21 mouse cellular contexts compared by ENCODE assay signal in genomic region chr16:91187662-91188061, GRCm38 (mm10). TPM values are rescaled to one million over a fixed set of nuclear protein-coding genes. Genes with fewer than 3 reads are reported as not detected.
DNase-seq lines count a peak whose midpoint lies in the region; ATAC-seq and TF ChIP-seq lines count a peak whose summit lies in the region.
"Had no signal": no experiment of that assay in that cellular context is flagged by ENCODE, and none has a peak within 500 bp of the region (broad histone marks: within the 10 kb centered on the region; RNA-seq: fewer than 3 reads in every experiment).

No protein-coding gene starts in this region.

- H3K4me2 ChIP-seq in forebrain, embryonic 12.5 days: no peak overlapping the region
- H3K4me2 ChIP-seq in intestine, embryonic 16.5 days (ENCODE audit: low read depth, low read length): no peak overlapping the region
- H3K4me2 ChIP-seq in intestine, embryonic 15.5 days (replicated peaks): no peak overlapping the region
- peak overlapping the region; percentile 35; the same call in 1 of the 2 replicates for H3K4me2 ChIP-seq in intestine, postnatal 0 days (replicated peaks; ENCODE audit: low read depth)
- H3K4me2 ChIP-seq in kidney, embryonic 14.5 days (replicated peaks; ENCODE audit: low read depth, low read length): no peak overlapping the region

- no peak overlapping the region for H3K4me3 ChIP-seq in forebrain, embryonic 10.5 days
- no peak overlapping the region for H3K4me3 ChIP-seq in forebrain, embryonic 12.5 days (replicated peaks)
- no peak overlapping the region for H3K4me3 ChIP-seq in intestine, embryonic 16.5 days (ENCODE audit: low read length)
- no peak overlapping the region for H3K4me3 ChIP-seq in intestine, embryonic 15.5 days (replicated peaks)
- no peak overlapping the region for H3K4me3 ChIP-seq in intestine, postnatal 0 days (ENCODE audit: low read depth, low read length)
- no peak overlapping the region; the same call in 1 of the 2 replicates for H3K4me3 ChIP-seq in small intestine, adult 2 months (ENCODE audit: low read depth, low read length)
- no peak overlapping the region for H3K4me3 ChIP-seq in kidney, embryonic 14.5 days (ENCODE audit: low read length)

- ATAC-seq in forebrain, embryonic 12.5 days (ENCODE audit: low FRiP score): no peak
- peak; percentile 60; the same call in 1 of the 2 replicates for ATAC-seq in intestine, embryonic 16.5 days
- no peak for ATAC-seq in intestine, embryonic 15.5 days
- ATAC-seq in intestine, postnatal 0 days: peak; percentile 74
- no peak for ATAC-seq in kidney, embryonic 14.5 days (ENCODE audit: low FRiP score, low TSS enrichment)
- ATAC-seq: activated CD4-positive, CD25-positive, alpha-beta regulatory T cell, adult 4 months; CD4-positive, CD25-positive, alpha-beta regulatory T cell, adult 4 months; Patski had no signal

- no peak for TF ChIP-seq POLR2A in small intestine, adult 2 months (IDR thresholded peaks at IDR 0.05; ENCODE audit: low read depth, low read length)

- H3K9me3 ChIP-seq in forebrain, embryonic 10.5 days: no peaks in the 10 kb centered on the region; the same call in none of the 2 replicates
- H3K9me3 ChIP-seq in forebrain, embryonic 12.5 days: no peaks in the 10 kb centered on the region; the same call in 1 of the 2 replicates
- no peaks in the 10 kb centered on the region; the same call in 1 of the 2 replicates for H3K9me3 ChIP-seq in intestine, embryonic 16.5 days (ENCODE audit: control insufficient read depth, low read length)
- H3K9me3 ChIP-seq in intestine, embryonic 15.5 days: no peaks in the 10 kb centered on the region
- H3K9me3 ChIP-seq in intestine, postnatal 0 days (ENCODE audit: control insufficient read depth): no peaks in the 10 kb centered on the region
- H3K9me3 ChIP-seq in kidney, embryonic 14.5 days (ENCODE audit: control insufficient read depth, low read length): no peaks in the 10 kb centered on the region
- H3K9me3 ChIP-seq: G1E had no signal

- H3K27ac ChIP-seq in forebrain, embryonic 10.5 days: no peak overlapping the region
- no peak overlapping the region for H3K27ac ChIP-seq in forebrain, embryonic 12.5 days
- H3K27ac ChIP-seq in intestine, embryonic 16.5 days (ENCODE audit: low read length): no peak overlapping the region
- H3K27ac ChIP-seq in intestine, embryonic 15.5 days: no peak overlapping the region
- H3K27ac ChIP-seq in intestine, postnatal 0 days (ENCODE audit: low read depth, low read length): no peak overlapping the region
- H3K27ac ChIP-seq in small intestine, adult 2 months (ENCODE audit: insufficient read depth, low read depth, low read length): peak overlapping the region; percentile 38; the same call in 1 of the 2 replicates
- H3K27ac ChIP-seq in kidney, embryonic 14.5 days (ENCODE audit: low read depth, low read length): no peak overlapping the region

- peaks cover 36% of the 10 kb centered on the region for H3K4me1 ChIP-seq in forebrain, embryonic 10.5 days
- peaks cover 15% of the 10 kb centered on the region for H3K4me1 ChIP-seq in forebrain, embryonic 12.5 days
- H3K4me1 ChIP-seq in intestine, embryonic 16.5 days (ENCODE audit: control insufficient read depth, insufficient read depth, low read length): no peaks in the 10 kb centered on the region
- H3K4me1 ChIP-seq in intestine, embryonic 15.5 days (replicated peaks): no peaks in the 10 kb centered on the region
- H3K4me1 ChIP-seq in intestine, postnatal 0 days (replicated peaks; ENCODE audit: control insufficient read depth, insufficient read depth, low read length): no peaks in the 10 kb centered on the region
- peaks cover 11% of the 10 kb centered on the region; the same call in 1 of the 2 replicates for H3K4me1 ChIP-seq in small intestine, adult 2 months (ENCODE audit: control insufficient read depth, insufficient read depth, insufficient read length, low read length)
- H3K4me1 ChIP-seq in kidney, embryonic 14.5 days (ENCODE audit: control insufficient read depth, insufficient read depth, low read length): 0 out of 2 replicates have a peak, but pooled peaks cover under 1% of the 10 kb centered on the region

- WGBS in forebrain, embryonic 10.5 days: 73% methylated on average over 10 of the region's 10 CpGs
- WGBS in forebrain, embryonic 12.5 days: 70% methylated on average over 10 of the region's 10 CpGs
- 72% methylated on average over 10 of the region's 10 CpGs for WGBS in intestine, embryonic 16.5 days
- WGBS in intestine, embryonic 15.5 days: 76% methylated on average over 10 of the region's 10 CpGs
- 52% methylated on average over 10 of the region's 10 CpGs for WGBS in intestine, postnatal 0 days
- 31% methylated on average over 10 of the region's 10 CpGs for WGBS in small intestine, adult 2 months
- 76% methylated on average over 10 of the region's 10 CpGs for WGBS in kidney, embryonic 14.5 days

- no peak overlapping the region for H3K9ac ChIP-seq in forebrain, embryonic 12.5 days
- no peak overlapping the region for H3K9ac ChIP-seq in intestine, embryonic 16.5 days (ENCODE audit: low read depth, low read length)
- no peak overlapping the region for H3K9ac ChIP-seq in intestine, embryonic 15.5 days
- no peak overlapping the region for H3K9ac ChIP-seq in intestine, postnatal 0 days (ENCODE audit: low read depth, low read length)
- no peak overlapping the region for H3K9ac ChIP-seq in kidney, embryonic 14.5 days (ENCODE audit: low read depth, low read length)

- DNase-seq in forebrain, embryonic 10.5 days (ENCODE audit: extremely low spot score, low spot score): peak; percentile 12
- DNase-seq in liver: no peak
- DNase-seq: adrenal gland, adult 2 months; adrenal gland, adult 8-10 months; adrenal gland, postnatal 10 days; adrenal gland, postnatal 14 days; adrenal gland, postnatal 25 days; B cell, adult 2 months; cerebellum, adult 11 months; cerebellum, adult 11-12 months had no signal

- H3K27me3 ChIP-seq in forebrain, embryonic 10.5 days (ENCODE audit: poor library complexity, severe bottlenecking): peaks cover 99% of the 10 kb centered on the region
- peaks cover 80% of the 10 kb centered on the region for H3K27me3 ChIP-seq in forebrain, embryonic 12.5 days
- no peaks in the 10 kb centered on the region for H3K27me3 ChIP-seq in intestine, embryonic 16.5 days (replicated peaks; ENCODE audit: control insufficient read depth, insufficient read depth, low read length)
- no peaks in the 10 kb centered on the region for H3K27me3 ChIP-seq in intestine, embryonic 15.5 days (replicated peaks)
- H3K27me3 ChIP-seq in intestine, postnatal 0 days (replicated peaks; ENCODE audit: control insufficient read depth, insufficient read depth, low read length): no peaks in the 10 kb centered on the region
- H3K27me3 ChIP-seq in small intestine, adult 2 months (ENCODE audit: control insufficient read depth, insufficient read depth, low read length): no peaks in the 10 kb centered on the region
- H3K27me3 ChIP-seq in kidney, embryonic 14.5 days (ENCODE audit: control insufficient read depth, insufficient read depth, low read length): peaks cover 22% of the 10 kb centered on the region

- no peak for TF ChIP-seq CTCF in intestine, postnatal 0 days (IDR thresholded peaks at IDR 0.05; ENCODE audit: low read depth)
- no peak for TF ChIP-seq CTCF in small intestine, adult 2 months (IDR thresholded peaks at IDR 0.05; ENCODE audit: extremely low read depth, insufficient read length, insufficient replicate concordance, low read depth, low read length)

- no peaks in the 10 kb centered on the region for H3K36me3 ChIP-seq in forebrain, embryonic 10.5 days (replicated peaks)
- H3K36me3 ChIP-seq in forebrain, embryonic 12.5 days (replicated peaks): no peaks in the 10 kb centered on the region
- no peaks in the 10 kb centered on the region for H3K36me3 ChIP-seq in intestine, embryonic 16.5 days (ENCODE audit: control insufficient read depth, insufficient read depth, low read length)
- H3K36me3 ChIP-seq in intestine, embryonic 15.5 days: no peaks in the 10 kb centered on the region
- H3K36me3 ChIP-seq in intestine, postnatal 0 days (ENCODE audit: control insufficient read depth, insufficient read depth): no peaks in the 10 kb centered on the region
- no peaks in the 10 kb centered on the region for H3K36me3 ChIP-seq in small intestine, adult 2 months (ENCODE audit: control insufficient read depth, insufficient read depth, low read length)
- no peaks in the 10 kb centered on the region for H3K36me3 ChIP-seq in kidney, embryonic 14.5 days (ENCODE audit: control insufficient read depth, insufficient read depth, low read length)
- H3K36me3 ChIP-seq: G1E had no signal

RNA-seq across cellular contexts. Expression of gene Olig2, which starts 37.6 kb away (rescaled TPM):
- polyA plus RNA-seq in forebrain, embryonic 10.5 days (2016; fragmentation: Nextera tagmentation; extraction: Ambion mirVana): 10.5 and 11.2 TPM in 2 replicates
- 20.8 and 28.1 TPM in 2 replicates for polyA plus RNA-seq in forebrain, embryonic 12.5 days (2016; fragmentation: Nextera tagmentation; extraction: Ambion mirVana)
- not detected in 2 replicates for polyA plus RNA-seq in intestine, embryonic 16.5 days (2015; fragmentation: Nextera tagmentation; extraction: Ambion mirVana)
- polyA plus RNA-seq in intestine, embryonic 15.5 days (2015; fragmentation: Nextera tagmentation; extraction: Ambion mirVana): not detected in 2 replicates
- not detected in 2 replicates for polyA plus RNA-seq in intestine, postnatal 0 days (2015; fragmentation: Nextera tagmentation; extraction: Ambion mirVana)
- polyA plus RNA-seq in small intestine, adult 2 months (2012; rRNA removed): not detected in 2 replicates
- not detected in 2 replicates for polyA plus RNA-seq in kidney, embryonic 14.5 days (2014; fragmentation: Nextera tagmentation; extraction: Ambion mirVana)
- polyA plus RNA-seq: activated CD4-positive, CD25-positive, alpha-beta regulatory T cell, adult 4 months; adrenal gland, adult 2 months; C2C12; CD4-positive, CD25-positive, alpha-beta regulatory T cell, adult 4 months; G1E; Patski had no signal

Comparison
In these comparisons a context has a peak if more than half of its experiments do, and no peak if none do; other contexts are left out.
1. ATAC-seq: peak in intestine, embryonic 16.5 days (single experiment) and intestine, postnatal 0 days (single experiment); none in forebrain, embryonic 12.5 days (single experiment), intestine, embryonic 15.5 days (single experiment) and kidney, embryonic 14.5 days (single experiment).
2. RNA of gene Olig2, which starts 37.6 kb away (polyA plus RNA-seq): 20.8 to 28.1 TPM in forebrain, embryonic 12.5 days and 10.5 to 11.2 TPM in forebrain, embryonic 10.5 days; not detected in intestine, embryonic 16.5 days, not detected in intestine, embryonic 15.5 days, not detected in intestine, postnatal 0 days, not detected in small intestine, adult 2 months and not detected in kidney, embryonic 14.5 days; every median in the first group is over 10 times any median in the second.